Mouse (Mus musculus): ENCODE results near the gene Rbms3. TPM values are rescaled to one million over a fixed set of nuclear protein-coding genes. Genes with fewer than 3 reads are reported as not detected.

Rbms3 gene
- total RNA-seq, 2 experiments from 2014 or later, result 17.2 to 18.2 TPM

GRCm38 (mm10) chr9:117121572-117121971 lies 508.1 kb downstream of the Rbms3 start:
- DNase-seq (ENCODE audit: low spot score in 2 of 2), result no peak

- peak; percentile 33 to 42 for DNase-seq (ENCODE audit: low spot score in 2 of 2)
Observed at GRCm38 (mm10) chr9:117117181-117117729, 512.5 kb downstream of the Rbms3 start.

- no peak for DNase-seq (ENCODE audit: low spot score in 2 of 2)
Observed at GRCm38 (mm10) chr9:117115609-117116008, 514.1 kb downstream of the Rbms3 start.

GRCm38 (mm10) chr9:117113592-117113991 lies 516.1 kb downstream of the Rbms3 start:
- no peak for DNase-seq (ENCODE audit: low spot score in 2 of 2)

- DNase-seq (ENCODE audit: low spot score in 2 of 2), result no peak
Observed at GRCm38 (mm10) chr9:117107926-117108325, 521.8 kb downstream of the Rbms3 start.

- DNase-seq (ENCODE audit: low spot score in 2 of 2), result no peak
Observed at GRCm38 (mm10) chr9:117102198-117102930, 527.3 kb downstream of the Rbms3 start.

- no peak for DNase-seq (ENCODE audit: low spot score in 2 of 2)
Observed at GRCm38 (mm10) chr9:117100181-117100580, 529.5 kb downstream of the Rbms3 start.

- DNase-seq (ENCODE audit: low spot score in 2 of 2), result no peak
Observed at GRCm38 (mm10) chr9:117093551-117093950, 536.2 kb downstream of the Rbms3 start.

GRCm38 (mm10) chr9:117092177-117092555 lies 537.5 kb downstream of the Rbms3 start:
- DNase-seq (ENCODE audit: low spot score in 2 of 2), result no peak

- DNase-seq (ENCODE audit: low spot score in 2 of 2), result no peak
Observed at GRCm38 (mm10) chr9:117091253-117092176, 538.2 kb downstream of the Rbms3 start.

GRCm38 (mm10) chr9:117089409-117090147 lies 540.1 kb downstream of the Rbms3 start:
- DNase-seq (ENCODE audit: low spot score in 2 of 2), result peak; percentile 69 to 77

- no peak for DNase-seq (ENCODE audit: low spot score in 2 of 2)
Observed at GRCm38 (mm10) chr9:117088309-117088708, 541.4 kb downstream of the Rbms3 start.

- DNase-seq (ENCODE audit: low spot score in 2 of 2), result no peak
Observed at GRCm38 (mm10) chr9:117085706-117086105, 544.0 kb downstream of the Rbms3 start.

- DNase-seq (ENCODE audit: low spot score in 2 of 2), result no peak
Observed at GRCm38 (mm10) chr9:117084471-117084870, 545.2 kb downstream of the Rbms3 start.

- no peak for DNase-seq (ENCODE audit: low spot score in 2 of 2)
Observed at GRCm38 (mm10) chr9:117079471-117079870, 550.2 kb downstream of the Rbms3 start.

GRCm38 (mm10) chr9:117077548-117077947 lies 552.2 kb downstream of the Rbms3 start:
- no peak for DNase-seq (ENCODE audit: low spot score in 2 of 2)

GRCm38 (mm10) chr9:117076785-117077184 lies 552.9 kb downstream of the Rbms3 start:
- DNase-seq (ENCODE audit: low spot score in 2 of 2), result no peak

- DNase-seq (ENCODE audit: low spot score in 2 of 2), result no peak
Observed at GRCm38 (mm10) chr9:117072433-117073099, 557.1 kb downstream of the Rbms3 start.

- no peak for DNase-seq (ENCODE audit: low spot score in 2 of 2)
Observed at GRCm38 (mm10) chr9:117070616-117071015, 559.1 kb downstream of the Rbms3 start.

- DNase-seq (ENCODE audit: low spot score in 2 of 2), result no peak
Observed at GRCm38 (mm10) chr9:117069232-117069631, 560.5 kb downstream of the Rbms3 start.
